Mouse (Mus musculus) lung, postnatal 0 days (tissue): Measurements from ENCODE around the gene Sec16a. TPM values are rescaled to one million over a fixed set of nuclear protein-coding genes. Genes with fewer than 3 reads are reported as not detected.

Source experiments
- ATAC-seq: fragments of 200-750 bp; cut with Nextera tagmentation; 2 replicates; pipeline ENCODE4 v1.8.0; 2017; ENCODE audit warnings: moderate library complexity
- DNase-seq: peaks from one replicate; pipeline ENCODE4 v3.0.0-alpha.2; 2016; ENCODE audit warnings: low spot score
- H3K27ac ChIP-seq: fragments of 300-500 bp; sonication (generic); 2 replicates; pipeline ENCODE4 v1.5.1; 2014; ENCODE audit warnings: antibody characterized with exemption, mild to moderate bottlenecking, low read length, mixed read lengths
- H3K27me3 ChIP-seq: fragments of 300-500 bp; sonication (generic); replicated peaks from 2 replicates; pipeline ENCODE4 v1.6.1; 2014; ENCODE audit warnings: low read length, mixed read lengths; ENCODE audit not compliant: insufficient read depth
- H3K36me3 ChIP-seq: fragments of 300-500 bp; sonication (generic); 2 replicates; pipeline ENCODE4 v1.6.1; 2014; ENCODE audit warnings: low read length, mixed read lengths; ENCODE audit not compliant: insufficient read depth
- H3K4me1 ChIP-seq: fragments of 300-500 bp; sonication (generic); 2 replicates; pipeline ENCODE4 v1.6.1; 2014; ENCODE audit warnings: antibody characterized with exemption, low read depth, low read length, mixed read lengths; ENCODE audit not compliant: insufficient read depth
- H3K4me2 ChIP-seq: fragments of 300-500 bp; sonication (generic); replicated peaks from 2 replicates; pipeline ENCODE4 v1.6.1; 2014; ENCODE audit warnings: low read depth, mild to moderate bottlenecking, low read length, moderate library complexity, mixed read lengths
- H3K4me3 ChIP-seq: fragments of 300-500 bp; sonication (generic); 2 replicates; pipeline ENCODE4 v1.5.1; 2014; ENCODE audit warnings: low read depth, low read length
- H3K9ac ChIP-seq: fragments of 300-500 bp; sonication (generic); replicated peaks from 2 replicates; pipeline ENCODE4 v1.6.1; 2014; ENCODE audit warnings: low read depth, mild to moderate bottlenecking
- H3K9me3 ChIP-seq: fragments of 300-500 bp; sonication (generic); 2 replicates; pipeline ENCODE4 v1.6.1; 2016; ENCODE audit warnings: low read length, mixed read lengths
- CTCF ChIP-seq: IDR thresholded peaks from 2 replicates; pipeline ENCODE4 v1.5.1; 2016; ENCODE audit warnings: antibody characterized with exemption, mild to moderate bottlenecking
- EP300 ChIP-seq: IDR thresholded peaks from 2 replicates; pipeline ENCODE4 v1.6.1; 2016; ENCODE audit warnings: antibody characterized with exemption, mild to moderate bottlenecking, control low read depth
- WGBS: fragments of 180-500 bp; shearing (Covaris S2); extraction: QIAGEN DNeasy Blood & Tissue Kit; methylation state at CpG from one replicate; pipeline ENCODE4 v1.1.7; 2014; 5-methylcytosine and 5-hydroxymethylcytosine counted together
- polyA plus RNA-seq: library from polyadenylated mRNA; unstranded; fragments of >200 nt; fragmentation: Nextera tagmentation; extraction: Ambion mirVana; gene quantifications from 2 replicates; pipeline ENCODE4 v1.2.1, GENCODE M21; 2015

Sec16a gene
- polyA plus RNA-seq, 1 experiment from 2014 or later, result 10.2 TPM

- H3K27me3 ChIP-seq, result no peaks in the 10 kb centered on the region
- H3K4me1 ChIP-seq, result no peaks in the 10 kb centered on the region; the same call in 1 of the 2 replicates
- no peaks in the 10 kb centered on the region for H3K9me3 ChIP-seq
- no peak overlapping the region for H3K4me3 ChIP-seq
- ATAC-seq, result peak; percentile 26
- no peak for DNase-seq
- no peak overlapping the region for H3K4me2 ChIP-seq
- WGBS, result 30% methylated on average over 5 of the region's 6 CpGs
- 0 out of 2 replicates have a peak overlapping the region, but pooled peaks have one; percentile 26 for H3K27ac ChIP-seq
- H3K9ac ChIP-seq, result no peak overlapping the region
- H3K36me3 ChIP-seq, result peaks cover 46% of the 10 kb centered on the region
- TF ChIP-seq EP300 (no peak), CTCF (no peak)
Measured at GRCm38 (mm10) chr2:26459478-26459877, 14.5 kb upstream of the Sec16a start.

- Histone ChIP-seq H3K4me2 (no peak overlapping the region), H3K9me3 (no peaks in the 10 kb centered on the region), H3K9ac (no peak overlapping the region), H3K4me1 (no peaks in the 10 kb centered on the region; the same call in 1 of the 2 replicates), H3K27ac (peak overlapping the region; percentile 75), H3K36me3 (peaks cover 38% of the 10 kb centered on the region), H3K27me3 (no peaks in the 10 kb centered on the region), H3K4me3 (no peak overlapping the region)
- DNase-seq (peak; percentile 91), ATAC-seq (peak; percentile 90)
- TF ChIP-seq CTCF (no peak), EP300 (no peak; the same call in 1 of the 2 replicates)
- WGBS, result 27% methylated on average over 7 of the region's 7 CpGs
Measured at GRCm38 (mm10) chr2:26458402-26459124, 13.5 kb upstream of the Sec16a start.

GRCm38 (mm10) chr2:26449121-26450060, 4.4 kb upstream of the Sec16a start:
- Histone ChIP-seq H3K27ac (no peak overlapping the region), H3K9ac (no peak overlapping the region), H3K9me3 (no peaks in the 10 kb centered on the region), H3K4me3 (no peak overlapping the region), H3K36me3 (no peaks in the 10 kb centered on the region), H3K27me3 (no peaks in the 10 kb centered on the region), H3K4me1 (peaks cover 7% of the 10 kb centered on the region), H3K4me2 (no peak overlapping the region)
- TF ChIP-seq CTCF (peak; percentile 86), EP300 (no peak)
- no peak for ATAC-seq
- WGBS, result 25% methylated on average over 5 of the region's 5 CpGs
- peak; percentile 77 for DNase-seq

- Histone ChIP-seq H3K4me2 (no peak overlapping the region), H3K9me3 (no peaks in the 10 kb centered on the region), H3K9ac (no peak overlapping the region), H3K27me3 (no peaks in the 10 kb centered on the region), H3K4me3 (no peak overlapping the region), H3K36me3 (no peaks in the 10 kb centered on the region), H3K27ac (no peak overlapping the region), H3K4me1 (peaks cover 13% of the 10 kb centered on the region)
- 35% methylated on average over 1 of the region's 1 CpGs for WGBS
- DNase-seq, result no peak
- ATAC-seq, result no peak
- TF ChIP-seq EP300, result no peak
- TF ChIP-seq CTCF, result no peak
Measured at GRCm38 (mm10) chr2:26447451-26447850, 2.4 kb upstream of the Sec16a start.

GRCm38 (mm10) chr2:26446671-26447070, 1.7 kb upstream of the Sec16a start:
- Histone ChIP-seq H3K9me3 (no peaks in the 10 kb centered on the region), H3K27me3 (no peaks in the 10 kb centered on the region), H3K4me3 (peak overlapping the region; percentile 55; the same call in 1 of the 2 replicates), H3K4me1 (peaks cover 13% of the 10 kb centered on the region), H3K27ac (peak overlapping the region; percentile 90), H3K9ac (0 out of 2 replicates have a peak overlapping the region, but pooled peaks have one; percentile 27), H3K4me2 (peak overlapping the region; percentile 75), H3K36me3 (peaks cover 2% of the 10 kb centered on the region; the same call in 1 of the 2 replicates)
- DNase-seq, result no peak
- TF ChIP-seq EP300 (no peak), CTCF (no peak)
- no peak for ATAC-seq
- WGBS, result 53% methylated on average over 4 of the region's 4 CpGs
